Mouse (Mus musculus): ENCODE data around the gene Olfr641. TPM values are rescaled to one million over a fixed set of nuclear protein-coding genes. Genes with fewer than 3 reads are reported as not detected.

Gene Olfr641
- polyA plus RNA-seq (2016; fragmentation: Nextera tagmentation; extraction: Ambion mirVana) = not detected in 2 replicates

GRCm38 (mm10) chr7:104035145-104035544 is at the start of gene Olfr641:
TSS of gene Olfr641 (plus strand) at chr7:104035445.
- Histone ChIP-seq H3K9me3 (no peaks in the 10 kb centered on the region), H3K4me2 (replicated peaks) (no peak within 1 kb of the TSS), H3K4me3 (no peak within 1 kb of the TSS), H3K9ac (replicated peaks) (no peak within 1 kb of the TSS), H3K36me3 (no peaks in the 10 kb centered on the region), H3K27ac (replicated peaks) (no peak within 1 kb of the TSS), H3K27me3 (no peaks in the 10 kb centered on the region), H3K4me1 (no peaks in the 10 kb centered on the region)
- WGBS = 79% methylated on average over 1 of the region's 1 CpGs
- ATAC-seq (ENCODE audit: low FRiP score, low read depth) = no peak

GRCm38 (mm10) chr7:103998446-103998845 is 36.8 kb upstream of the Olfr641 start, which contains the start of gene Olfr638:
TSS of gene Olfr638 (plus strand) at chr7:103998746.
- H3K4me2 ChIP-seq (replicated peaks) = no peak within 1 kb of the TSS
- H3K4me1 ChIP-seq = no peaks in the 10 kb centered on the region
- H3K9ac ChIP-seq (replicated peaks) = no peak within 1 kb of the TSS
- no peak within 1 kb of the TSS for H3K27ac ChIP-seq (replicated peaks)
- no peak within 1 kb of the TSS for H3K4me3 ChIP-seq
- H3K27me3 ChIP-seq = no peaks in the 10 kb centered on the region
- H3K36me3 ChIP-seq = no peaks in the 10 kb centered on the region
- ATAC-seq (ENCODE audit: low FRiP score, low read depth) = no peak
- no peaks in the 10 kb centered on the region for H3K9me3 ChIP-seq

GRCm38 (mm10) chr7:103999124-103999523 is 36.1 kb upstream of the Olfr641 start:
- H3K9ac ChIP-seq (replicated peaks) = no peak overlapping the region
- no peak overlapping the region for H3K27ac ChIP-seq (replicated peaks)
- no peaks in the 10 kb centered on the region for H3K36me3 ChIP-seq
- no peak overlapping the region for H3K4me2 ChIP-seq (replicated peaks)
- no peaks in the 10 kb centered on the region for H3K9me3 ChIP-seq
- no peaks in the 10 kb centered on the region for H3K27me3 ChIP-seq
- no peak overlapping the region for H3K4me3 ChIP-seq
- no peak for ATAC-seq (ENCODE audit: low FRiP score, low read depth)
- no peaks in the 10 kb centered on the region for H3K4me1 ChIP-seq

GRCm38 (mm10) chr7:104017203-104017602 is 18.0 kb upstream of the Olfr641 start, which contains the start of gene Olfr639:
TSS of gene Olfr639 (minus strand) at chr7:104017303.
- Histone ChIP-seq H3K9me3 (no peaks in the 10 kb centered on the region), H3K9ac (replicated peaks) (no peak within 1 kb of the TSS), H3K27ac (replicated peaks) (no peak within 1 kb of the TSS), H3K4me1 (no peaks in the 10 kb centered on the region), H3K27me3 (no peaks in the 10 kb centered on the region), H3K4me2 (replicated peaks) (no peak within 1 kb of the TSS), H3K36me3 (no peaks in the 10 kb centered on the region), H3K4me3 (no peak within 1 kb of the TSS)
- no peak for ATAC-seq (ENCODE audit: low FRiP score, low read depth)

GRCm38 (mm10) chr7:104018953-104019352 is 16.3 kb upstream of the Olfr641 start:
- Histone ChIP-seq H3K4me2 (replicated peaks) (no peak overlapping the region), H3K4me3 (no peak overlapping the region), H3K9ac (replicated peaks) (no peak overlapping the region), H3K36me3 (no peaks in the 10 kb centered on the region), H3K27me3 (no peaks in the 10 kb centered on the region), H3K4me1 (no peaks in the 10 kb centered on the region), H3K9me3 (no peaks in the 10 kb centered on the region), H3K27ac (replicated peaks) (no peak overlapping the region)
- no peak for ATAC-seq (ENCODE audit: low FRiP score, low read depth)
- 85% methylated on average over 1 of the region's 1 CpGs for WGBS

GRCm38 (mm10) chr7:104021651-104022050 is 13.6 kb upstream of the Olfr641 start:
- Histone ChIP-seq H3K4me3 (no peak overlapping the region), H3K4me2 (replicated peaks) (no peak overlapping the region), H3K36me3 (no peaks in the 10 kb centered on the region), H3K9ac (replicated peaks) (no peak overlapping the region), H3K9me3 (no peaks in the 10 kb centered on the region), H3K4me1 (no peaks in the 10 kb centered on the region), H3K27ac (replicated peaks) (no peak overlapping the region), H3K27me3 (no peaks in the 10 kb centered on the region)
- ATAC-seq (ENCODE audit: low FRiP score, low read depth) = no peak
- WGBS = 94% methylated on average over 6 of the region's 6 CpGs

GRCm38 (mm10) chr7:104025473-104025872 is 9.8 kb upstream of the Olfr641 start, which contains the start of gene Olfr640:
TSS of gene Olfr640 (minus strand) at chr7:104025573.
- Histone ChIP-seq H3K4me2 (replicated peaks) (no peak within 1 kb of the TSS), H3K9ac (replicated peaks) (no peak within 1 kb of the TSS), H3K36me3 (no peaks in the 10 kb centered on the region), H3K9me3 (no peaks in the 10 kb centered on the region), H3K4me3 (no peak within 1 kb of the TSS), H3K27ac (replicated peaks) (no peak within 1 kb of the TSS), H3K4me1 (no peaks in the 10 kb centered on the region), H3K27me3 (no peaks in the 10 kb centered on the region)
- 87% methylated on average over 6 of the region's 6 CpGs for WGBS
- ATAC-seq (ENCODE audit: low FRiP score, low read depth) = no peak

GRCm38 (mm10) chr7:104026978-104027377 is 8.3 kb upstream of the Olfr641 start:
- ATAC-seq (ENCODE audit: low FRiP score, low read depth) = no peak
- Histone ChIP-seq H3K4me1 (no peaks in the 10 kb centered on the region), H3K4me3 (no peak overlapping the region), H3K9ac (replicated peaks) (no peak overlapping the region), H3K36me3 (no peaks in the 10 kb centered on the region), H3K27me3 (no peaks in the 10 kb centered on the region), H3K27ac (replicated peaks) (no peak overlapping the region), H3K4me2 (replicated peaks) (no peak overlapping the region), H3K9me3 (no peaks in the 10 kb centered on the region)
- WGBS = 81% methylated on average over 3 of the region's 3 CpGs

GRCm38 (mm10) chr7:104050745-104051144 is 15.5 kb downstream of the Olfr641 start:
- Histone ChIP-seq H3K9ac (replicated peaks) (no peak overlapping the region), H3K27ac (replicated peaks) (no peak overlapping the region), H3K4me3 (no peak overlapping the region), H3K27me3 (no peaks in the 10 kb centered on the region), H3K4me1 (no peaks in the 10 kb centered on the region), H3K9me3 (no peaks in the 10 kb centered on the region), H3K4me2 (replicated peaks) (no peak overlapping the region), H3K36me3 (no peaks in the 10 kb centered on the region)
- ATAC-seq (ENCODE audit: low FRiP score, low read depth) = no peak
- 91% methylated on average over 4 of the region's 4 CpGs for WGBS

- no peak for ATAC-seq (ENCODE audit: low FRiP score, low read depth)
- no peaks in the 10 kb centered on the region for H3K36me3 ChIP-seq
- no peak within 1 kb of the TSS for H3K27ac ChIP-seq (replicated peaks)
- H3K4me2 ChIP-seq (replicated peaks) = no peak within 1 kb of the TSS
- no peak within 1 kb of the TSS for H3K4me3 ChIP-seq
- 60% methylated on average over 1 of the region's 1 CpGs for WGBS
- H3K4me1 ChIP-seq = no peaks in the 10 kb centered on the region
- no peaks in the 10 kb centered on the region for H3K9me3 ChIP-seq
- no peaks in the 10 kb centered on the region for H3K27me3 ChIP-seq
- H3K9ac ChIP-seq (replicated peaks) = no peak within 1 kb of the TSS
Measured at GRCm38 (mm10) chr7:104052566-104052965, 17.3 kb downstream of the Olfr641 start, which contains the start of gene Olfr642. TSS of gene Olfr642 (minus strand) at chr7:104052666.

GRCm38 (mm10) chr7:104059215-104059614 is 24.0 kb downstream of the Olfr641 start:
- H3K4me2 ChIP-seq (replicated peaks) = no peak overlapping the region
- no peak overlapping the region for H3K9ac ChIP-seq (replicated peaks)
- H3K27me3 ChIP-seq = no peaks in the 10 kb centered on the region
- 88% methylated on average over 1 of the region's 1 CpGs for WGBS
- H3K27ac ChIP-seq (replicated peaks) = no peak overlapping the region
- no peak for ATAC-seq (ENCODE audit: low FRiP score, low read depth)
- no peaks in the 10 kb centered on the region for H3K4me1 ChIP-seq
- H3K9me3 ChIP-seq = no peaks in the 10 kb centered on the region
- no peaks in the 10 kb centered on the region for H3K36me3 ChIP-seq
- no peak overlapping the region for H3K4me3 ChIP-seq

- Histone ChIP-seq H3K9ac (replicated peaks) (no peak within 1 kb of the TSS), H3K36me3 (no peaks in the 10 kb centered on the region), H3K27ac (replicated peaks) (no peak within 1 kb of the TSS), H3K27me3 (no peaks in the 10 kb centered on the region), H3K4me3 (no peak within 1 kb of the TSS), H3K4me2 (replicated peaks) (no peak within 1 kb of the TSS), H3K4me1 (no peaks in the 10 kb centered on the region), H3K9me3 (no peaks in the 10 kb centered on the region)
- ATAC-seq (ENCODE audit: low FRiP score, low read depth) = no peak
- 43% methylated on average over 2 of the region's 2 CpGs for WGBS
Measured at GRCm38 (mm10) chr7:104061345-104061744, 26.1 kb downstream of the Olfr641 start, which contains the start of gene 4930516K23Rik. TSS of gene 4930516K23Rik (minus strand) at chr7:104061445.

- Histone ChIP-seq H3K4me3 (no peak within 1 kb of the TSS), H3K9ac (replicated peaks) (no peak within 1 kb of the TSS), H3K36me3 (no peaks in the 10 kb centered on the region), H3K4me2 (replicated peaks) (no peak within 1 kb of the TSS), H3K27ac (replicated peaks) (no peak within 1 kb of the TSS), H3K9me3 (0 out of 2 replicates have a peak, but pooled peaks cover 3% of the 10 kb centered on the region), H3K4me1 (no peaks in the 10 kb centered on the region), H3K27me3 (no peaks in the 10 kb centered on the region)
- 73% methylated on average over 2 of the region's 2 CpGs for WGBS
- no peak for ATAC-seq (ENCODE audit: low FRiP score, low read depth)
Measured at GRCm38 (mm10) chr7:104071769-104072168, 36.5 kb downstream of the Olfr641 start, which contains the start of gene Olfr644. TSS of gene Olfr644 (minus strand) at chr7:104071869.
